In genomic region chr1:168164945-168165344, GRCm38 (mm10) we compare ENCODE assay signal across 16 mouse cellular contexts.
A peak's percentile ranks its signal among the peaks of the same experiment; 100 is the strongest.
DNase-seq lines count a peak whose midpoint lies in the region; ATAC-seq and TF ChIP-seq lines count a peak whose summit lies in the region.
"Had no signal": no experiment of that assay in that cellular context is flagged by ENCODE, and none has a peak within 500 bp of the region (broad histone marks: within the 10 kb centered on the region; RNA-seq: fewer than 3 reads in every experiment).

No protein-coding gene starts in this region.

- H3K4me3 ChIP-seq in heart, embryonic 16.5 days (ENCODE audit: low read length) = no peak overlapping the region
- H3K4me3 ChIP-seq in midbrain, embryonic 10.5 days = no peak overlapping the region
- no peak overlapping the region for H3K4me3 ChIP-seq in midbrain, embryonic 11.5 days (ENCODE audit: low read depth, low read length)
- no peak overlapping the region for H3K4me3 ChIP-seq in midbrain, embryonic 14.5 days (replicated peaks; ENCODE audit: low read depth, low read length)
- no peak overlapping the region for H3K4me3 ChIP-seq in olfactory bulb, adult 2 months (ENCODE audit: insufficient read depth, low read depth, low read length)
- H3K4me3 ChIP-seq in liver, embryonic 11.5 days (ENCODE audit: low read depth, low read length) = no peak overlapping the region
- H3K4me3 ChIP-seq: embryonic facial prominence, embryonic 12.5 days; limb, embryonic 12.5 days had no signal

- WGBS in heart, embryonic 16.5 days = 46% methylated on average over 3 of the region's 3 CpGs
- WGBS in midbrain, embryonic 10.5 days = 83% methylated on average over 3 of the region's 3 CpGs
- 82% methylated on average over 3 of the region's 3 CpGs for WGBS in midbrain, embryonic 11.5 days
- 72% methylated on average over 3 of the region's 3 CpGs for WGBS in midbrain, embryonic 14.5 days
- 68% methylated on average over 3 of the region's 3 CpGs for WGBS in olfactory bulb, adult 2 months
- 71% methylated on average over 3 of the region's 3 CpGs for WGBS in liver, embryonic 11.5 days

- no peaks in the 10 kb centered on the region for H3K9me3 ChIP-seq in heart, embryonic 16.5 days (replicated peaks; ENCODE audit: control insufficient read depth, low read length)
- no peaks in the 10 kb centered on the region for H3K9me3 ChIP-seq in midbrain, embryonic 10.5 days (replicated peaks)
- no peaks in the 10 kb centered on the region for H3K9me3 ChIP-seq in midbrain, embryonic 11.5 days (ENCODE audit: control insufficient read depth, low read length)
- H3K9me3 ChIP-seq in midbrain, embryonic 14.5 days (ENCODE audit: control insufficient read depth, low read length) = no peaks in the 10 kb centered on the region
- H3K9me3 ChIP-seq in liver, embryonic 11.5 days (ENCODE audit: control insufficient read depth, low read length) = no peaks in the 10 kb centered on the region
- H3K9me3 ChIP-seq: embryonic facial prominence, embryonic 12.5 days; limb, embryonic 12.5 days had no signal

- no peak overlapping the region for H3K4me2 ChIP-seq in heart, embryonic 16.5 days (ENCODE audit: low read depth, low read length)
- H3K4me2 ChIP-seq in midbrain, embryonic 11.5 days = no peak overlapping the region
- no peak overlapping the region for H3K4me2 ChIP-seq in midbrain, embryonic 14.5 days (ENCODE audit: low read length)
- no peak overlapping the region for H3K4me2 ChIP-seq in liver, embryonic 11.5 days
- H3K4me2 ChIP-seq: embryonic facial prominence, embryonic 12.5 days; limb, embryonic 12.5 days had no signal

- H3K4me1 ChIP-seq in heart, embryonic 16.5 days (ENCODE audit: control insufficient read depth, insufficient read depth, low read length) = peaks cover 25% of the 10 kb centered on the region
- peaks cover 21% of the 10 kb centered on the region for H3K4me1 ChIP-seq in midbrain, embryonic 10.5 days
- H3K4me1 ChIP-seq in midbrain, embryonic 11.5 days (ENCODE audit: control insufficient read depth, insufficient read depth, low read length) = peaks cover 4% of the 10 kb centered on the region
- H3K4me1 ChIP-seq in midbrain, embryonic 14.5 days (ENCODE audit: control insufficient read depth, insufficient read depth, low read length) = peaks cover 24% of the 10 kb centered on the region
- H3K4me1 ChIP-seq in olfactory bulb, adult 2 months (ENCODE audit: control insufficient read depth, insufficient read depth, low read length) = peaks cover 18% of the 10 kb centered on the region
- H3K4me1 ChIP-seq in liver, embryonic 11.5 days (replicated peaks; ENCODE audit: control insufficient read depth, insufficient read depth, low read length) = no peaks in the 10 kb centered on the region

- intact Hi-C loops in heart, postnatal 10 days (cut with DNase I) = no loop called here

- no peak for DNase-seq in heart, postnatal 10 days
- DNase-seq in midbrain, embryonic 10.5 days (ENCODE audit: low spot score) = no peak
- DNase-seq in midbrain, embryonic 11.5 days (ENCODE audit: low spot score, missing footprints) = no peak
- DNase-seq in midbrain, embryonic 14.5 days = no peak
- no peak for DNase-seq in liver, embryonic 11.5 days (ENCODE audit: low spot score)
- DNase-seq: adrenal gland, postnatal 36 days; cerebellum, postnatal 14 days; gastrocnemius, postnatal 36 days; heart, postnatal 4 days; lung, postnatal 36 days; thymus, postnatal 4 days had no signal

- ATAC-seq in heart, embryonic 16.5 days (replicated peaks; ENCODE audit: extremely low read depth, insufficient read depth, low FRiP score) = no peak
- ATAC-seq in midbrain, embryonic 11.5 days (ENCODE audit: low FRiP score) = no peak
- ATAC-seq in midbrain, embryonic 14.5 days (ENCODE audit: low FRiP score, low TSS enrichment) = no peak
- ATAC-seq in liver, embryonic 11.5 days (replicated peaks; ENCODE audit: low FRiP score) = no peak
- ATAC-seq: activated CD4-positive, CD25-positive, alpha-beta regulatory T cell, adult 4 months had no signal

- no peak for TF ChIP-seq CTCF in olfactory bulb, adult 2 months (IDR thresholded peaks at IDR 0.05; ENCODE audit: insufficient read depth, low read depth, low read length)

- no peaks in the 10 kb centered on the region; the same call in 1 of the 2 replicates for H3K36me3 ChIP-seq in heart, embryonic 16.5 days (ENCODE audit: control insufficient read depth, insufficient read depth)
- H3K36me3 ChIP-seq in midbrain, embryonic 10.5 days = peaks cover 15% of the 10 kb centered on the region; the same call in 1 of the 2 replicates
- peaks cover under 1% of the 10 kb centered on the region; the same call in 1 of the 2 replicates for H3K36me3 ChIP-seq in midbrain, embryonic 11.5 days (ENCODE audit: control insufficient read depth, insufficient read depth, low read length)
- H3K36me3 ChIP-seq in midbrain, embryonic 14.5 days (ENCODE audit: control insufficient read depth, insufficient read depth, low read length) = 0 out of 2 replicates have a peak, but pooled peaks cover 3% of the 10 kb centered on the region
- no peaks in the 10 kb centered on the region for H3K36me3 ChIP-seq in liver, embryonic 11.5 days (ENCODE audit: control insufficient read depth, insufficient read depth, low read length)
- H3K36me3 ChIP-seq: limb, embryonic 12.5 days had no signal

- H3K9ac ChIP-seq in heart, embryonic 16.5 days (ENCODE audit: low read length) = no peak overlapping the region
- no peak overlapping the region for H3K9ac ChIP-seq in midbrain, embryonic 11.5 days (ENCODE audit: low read length)
- no peak overlapping the region for H3K9ac ChIP-seq in midbrain, embryonic 14.5 days (replicated peaks; ENCODE audit: low read length)
- no peak overlapping the region for H3K9ac ChIP-seq in liver, embryonic 11.5 days (ENCODE audit: low read depth, low read length)
- H3K9ac ChIP-seq: embryonic facial prominence, embryonic 12.5 days; limb, embryonic 12.5 days had no signal

- peak overlapping the region; percentile 30 for H3K27ac ChIP-seq in heart, embryonic 16.5 days (ENCODE audit: low read length)
- H3K27ac ChIP-seq in midbrain, embryonic 10.5 days (replicated peaks) = peak overlapping the region; percentile 59; the same call in 1 of the 2 replicates
- H3K27ac ChIP-seq in midbrain, embryonic 11.5 days (ENCODE audit: low read depth, low read length) = no peak overlapping the region
- H3K27ac ChIP-seq in midbrain, embryonic 14.5 days (replicated peaks; ENCODE audit: low read depth, low read length) = peak overlapping the region; percentile 76
- peak overlapping the region; percentile 90 for H3K27ac ChIP-seq in olfactory bulb, adult 2 months (ENCODE audit: insufficient read depth, low read depth, low read length)
- no peak overlapping the region for H3K27ac ChIP-seq in liver, embryonic 11.5 days (ENCODE audit: low read depth, low read length)
- H3K27ac ChIP-seq: embryonic facial prominence, embryonic 12.5 days; limb, embryonic 12.5 days had no signal

- H3K27me3 ChIP-seq in heart, embryonic 16.5 days (ENCODE audit: control insufficient read depth, insufficient read depth, low read length) = no peaks in the 10 kb centered on the region
- H3K27me3 ChIP-seq in midbrain, embryonic 10.5 days (ENCODE audit: low read depth, poor library complexity, severe bottlenecking) = no peaks in the 10 kb centered on the region
- no peaks in the 10 kb centered on the region for H3K27me3 ChIP-seq in midbrain, embryonic 11.5 days (ENCODE audit: control insufficient read depth, insufficient read depth, low read length)
- no peaks in the 10 kb centered on the region for H3K27me3 ChIP-seq in midbrain, embryonic 14.5 days (ENCODE audit: control insufficient read depth, insufficient read depth, low read length)
- H3K27me3 ChIP-seq in liver, embryonic 11.5 days (replicated peaks; ENCODE audit: control insufficient read depth, insufficient read depth, low read length) = no peaks in the 10 kb centered on the region
- H3K27me3 ChIP-seq: embryonic facial prominence, embryonic 12.5 days; limb, embryonic 12.5 days had no signal

- no peak for TF ChIP-seq POLR2A in olfactory bulb, adult 2 months (IDR thresholded peaks at IDR 0.05; ENCODE audit: insufficient read depth, low read depth, low read length)

Comparison
In these comparisons a context has a peak if more than half of its experiments do, and no peak if none do; other contexts are left out.
1. H3K27ac ChIP-seq: peak in heart, embryonic 16.5 days (single experiment), midbrain, embryonic 10.5 days (single experiment), midbrain, embryonic 14.5 days (single experiment) and olfactory bulb, adult 2 months (single experiment); none in midbrain, embryonic 11.5 days (single experiment) and liver, embryonic 11.5 days (single experiment).